Mouse (Mus musculus) embryonic facial prominence, embryonic 12.5 days (tissue): ENCODE results near the gene Plekhm3. TPM values are rescaled to one million over a fixed set of nuclear protein-coding genes. Genes with fewer than 3 reads are reported as not detected.

Source experiments
- ATAC-seq: fragments of 200-750 bp; cut with Nextera tagmentation; 2 replicates; pipeline ENCODE4 v1.8.0; 2017; ENCODE audit not compliant: insufficient number of reproducible peaks, insufficient read depth, low FRiP score, low TSS enrichment
- H3K27ac ChIP-seq: fragments of 300-500 bp; sonication (generic); 2 replicates; pipeline ENCODE4 v1.5.1; 2016; ENCODE audit warnings: mild to moderate bottlenecking
- H3K27me3 ChIP-seq: fragments of 300-500 bp; sonication (generic); 2 replicates; pipeline ENCODE4 v1.6.1; 2016; ENCODE audit warnings: mild to moderate bottlenecking, moderate library complexity
- H3K36me3 ChIP-seq: fragments of 300-500 bp; sonication (generic); 2 replicates; pipeline ENCODE4 v1.6.1; 2016; ENCODE audit warnings: mild to moderate bottlenecking
- H3K4me1 ChIP-seq: fragments of 300-500 bp; sonication (generic); 2 replicates; pipeline ENCODE4 v1.6.1; 2016
- H3K4me2 ChIP-seq: fragments of 300-500 bp; sonication (generic); replicated peaks from 2 replicates; pipeline ENCODE4 v1.6.1; 2016; ENCODE audit warnings: mild to moderate bottlenecking, moderate library complexity
- H3K4me3 ChIP-seq: fragments of 300-500 bp; sonication (generic); 2 replicates; pipeline ENCODE4 v1.5.1; 2016; ENCODE audit warnings: mild to moderate bottlenecking
- H3K9ac ChIP-seq: fragments of 300-500 bp; sonication (generic); 2 replicates; pipeline ENCODE4 v1.6.1; 2016; ENCODE audit warnings: mild to moderate bottlenecking, moderate library complexity
- H3K9me3 ChIP-seq: fragments of 300-500 bp; sonication (generic); 2 replicates; pipeline ENCODE4 v1.6.1; 2016; ENCODE audit warnings: mild to moderate bottlenecking, moderate library complexity
- WGBS: fragments of 180-500 bp; shearing (Covaris S2); methylation state at CpG from one replicate; pipeline ENCODE4 v1.1.7; 2016; 5-methylcytosine and 5-hydroxymethylcytosine counted together
- polyA plus RNA-seq: library from polyadenylated mRNA; unstranded; fragments of >200 nt; fragmentation: Nextera tagmentation; extraction: Ambion mirVana; gene quantifications from 2 replicates; pipeline ENCODE4 v1.2.1, GENCODE M21; 2016

Gene Plekhm3
- polyA plus RNA-seq, 1 experiment from 2014 or later = 10.2 TPM

DNA sequence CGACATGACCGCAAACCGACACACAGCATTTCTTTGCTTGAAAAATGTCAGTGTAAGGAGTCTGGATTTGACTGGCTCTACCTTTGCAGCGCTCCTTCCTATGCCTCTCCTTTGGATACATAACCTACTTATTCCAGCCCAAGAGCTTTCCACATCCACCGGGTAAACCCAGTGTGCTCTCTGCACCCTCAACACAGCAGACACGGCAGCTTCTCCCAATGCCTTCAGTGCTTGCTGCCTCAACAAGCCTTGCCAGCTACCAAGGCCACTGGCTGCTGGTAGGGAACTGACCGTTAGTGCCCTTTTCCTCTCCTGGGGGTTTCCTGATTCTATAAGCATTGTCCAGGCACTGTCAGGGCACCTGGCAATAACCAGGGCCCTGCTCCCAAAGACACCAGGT is 62.8 kb downstream of the Plekhm3 start:
- no peak overlapping the region for H3K9ac ChIP-seq
- no peak overlapping the region for H3K4me2 ChIP-seq
- ATAC-seq = no peak
- H3K27ac ChIP-seq = no peak overlapping the region
- no peaks in the 10 kb centered on the region for H3K4me1 ChIP-seq
- no peak overlapping the region for H3K4me3 ChIP-seq
- H3K9me3 ChIP-seq = no peaks in the 10 kb centered on the region
- no peaks in the 10 kb centered on the region for H3K27me3 ChIP-seq
- H3K36me3 ChIP-seq = no peaks in the 10 kb centered on the region
- 91% methylated on average over 7 of the region's 7 CpGs for WGBS

- no peak overlapping the region for H3K4me3 ChIP-seq
- H3K4me2 ChIP-seq = no peak overlapping the region
- H3K9ac ChIP-seq = no peak overlapping the region
- no peaks in the 10 kb centered on the region for H3K4me1 ChIP-seq
- WGBS = 30% methylated on average over 4 of the region's 4 CpGs
- H3K9me3 ChIP-seq = no peaks in the 10 kb centered on the region
- no peak overlapping the region for H3K27ac ChIP-seq
- H3K36me3 ChIP-seq = no peaks in the 10 kb centered on the region
- no peak for ATAC-seq
- no peaks in the 10 kb centered on the region for H3K27me3 ChIP-seq
Measured at GRCm38 (mm10) chr1:64891332-64891731, 65.3 kb downstream of the Plekhm3 start.

- Histone ChIP-seq H3K4me2 (no peak overlapping the region), H3K9ac (no peak overlapping the region), H3K27me3 (no peaks in the 10 kb centered on the region), H3K9me3 (no peaks in the 10 kb centered on the region), H3K27ac (no peak overlapping the region), H3K4me3 (no peak overlapping the region), H3K4me1 (peaks cover 13% of the 10 kb centered on the region), H3K36me3 (no peaks in the 10 kb centered on the region)
- whole genome bisulfite sequencing = 76% methylated on average over 2 of the region's 2 CpGs
- ATAC-seq = no peak
Measured at GRCm38 (mm10) chr1:64887502-64888203, 69.0 kb downstream of the Plekhm3 start.

DNA sequence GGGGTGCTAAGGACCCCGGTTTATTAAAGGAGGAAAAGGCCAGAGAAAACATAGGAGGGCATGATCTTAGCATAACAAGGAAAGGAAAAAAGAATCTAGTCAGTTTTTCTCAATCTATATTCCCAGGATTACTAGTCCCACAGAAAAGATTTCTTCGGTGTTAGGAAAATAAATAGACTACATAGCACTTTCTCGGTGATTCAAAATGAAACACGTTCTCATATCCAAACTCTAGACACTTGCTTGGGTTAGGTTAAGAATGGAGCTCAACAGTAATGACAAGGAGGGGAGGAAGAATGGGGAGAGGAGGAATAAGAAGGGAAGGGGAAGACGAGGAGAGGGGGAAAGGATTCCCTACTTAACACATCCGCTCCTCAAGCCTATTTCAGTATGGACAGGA is 69.9 kb downstream of the Plekhm3 start:
- 91% methylated on average over 6 of the region's 6 CpGs for WGBS
- Histone ChIP-seq H3K27ac (no peak overlapping the region), H3K36me3 (no peaks in the 10 kb centered on the region), H3K4me1 (peaks cover 13% of the 10 kb centered on the region), H3K9ac (no peak overlapping the region), H3K27me3 (no peaks in the 10 kb centered on the region), H3K9me3 (no peaks in the 10 kb centered on the region), H3K4me2 (no peak overlapping the region), H3K4me3 (no peak overlapping the region)
- ATAC-seq = no peak

DNA sequence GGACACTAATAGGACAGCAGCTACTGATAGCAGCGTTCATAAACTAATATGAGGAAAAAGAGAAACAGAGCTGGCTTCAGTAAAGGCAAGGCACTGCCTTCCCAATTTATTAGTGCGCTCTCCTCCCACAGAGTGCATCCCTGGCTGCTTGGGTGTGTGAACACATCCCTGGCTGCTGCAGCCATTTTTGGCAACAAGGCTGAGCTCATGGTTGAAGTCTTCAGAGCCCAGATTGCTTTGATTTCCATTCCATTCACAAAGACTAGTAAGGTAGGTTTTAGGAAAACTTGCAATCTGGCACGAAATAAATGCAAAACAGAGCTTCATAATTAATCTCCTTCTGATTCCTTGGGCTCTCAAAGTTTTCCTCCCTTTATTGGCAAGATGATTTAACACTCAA is 71.3 kb downstream of the Plekhm3 start:
- WGBS = 62% methylated on average over 3 of the region's 3 CpGs
- H3K4me2 ChIP-seq = no peak overlapping the region
- H3K36me3 ChIP-seq = no peaks in the 10 kb centered on the region
- H3K27me3 ChIP-seq = no peaks in the 10 kb centered on the region
- no peaks in the 10 kb centered on the region for H3K9me3 ChIP-seq
- no peak overlapping the region for H3K27ac ChIP-seq
- no peak overlapping the region for H3K4me3 ChIP-seq
- no peak for ATAC-seq
- no peak overlapping the region for H3K9ac ChIP-seq
- H3K4me1 ChIP-seq = peaks cover 13% of the 10 kb centered on the region

DNA sequence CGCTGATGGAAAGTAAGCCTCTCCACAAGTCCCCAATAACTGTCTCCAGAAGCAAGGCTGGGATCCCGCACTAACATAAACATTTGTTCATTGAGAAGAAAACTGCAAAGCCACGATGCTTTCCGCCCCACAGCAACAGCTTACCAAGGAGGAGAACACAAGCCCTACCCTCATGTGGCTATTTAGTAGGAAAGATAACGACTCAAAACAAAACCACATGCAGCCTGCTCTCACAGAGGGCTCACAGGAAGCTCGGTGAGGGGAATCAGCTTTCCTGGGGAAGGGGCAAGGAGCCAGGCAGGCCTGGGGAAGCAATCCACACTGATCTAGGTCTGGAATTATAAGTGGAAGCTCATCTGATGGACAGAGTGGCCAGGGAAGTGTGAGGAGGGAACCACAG is 72.6 kb downstream of the Plekhm3 start:
- Histone ChIP-seq H3K9me3 (no peaks in the 10 kb centered on the region), H3K27ac (peak overlapping the region; percentile 36; the same call in 1 of the 2 replicates), H3K4me2 (no peak overlapping the region; the same call in 1 of the 2 replicates), H3K27me3 (no peaks in the 10 kb centered on the region), H3K4me3 (no peak overlapping the region), H3K9ac (no peak overlapping the region), H3K36me3 (no peaks in the 10 kb centered on the region), H3K4me1 (peaks cover 13% of the 10 kb centered on the region)
- no peak for ATAC-seq
- 9% methylated on average over 6 of the region's 6 CpGs for WGBS

DNA sequence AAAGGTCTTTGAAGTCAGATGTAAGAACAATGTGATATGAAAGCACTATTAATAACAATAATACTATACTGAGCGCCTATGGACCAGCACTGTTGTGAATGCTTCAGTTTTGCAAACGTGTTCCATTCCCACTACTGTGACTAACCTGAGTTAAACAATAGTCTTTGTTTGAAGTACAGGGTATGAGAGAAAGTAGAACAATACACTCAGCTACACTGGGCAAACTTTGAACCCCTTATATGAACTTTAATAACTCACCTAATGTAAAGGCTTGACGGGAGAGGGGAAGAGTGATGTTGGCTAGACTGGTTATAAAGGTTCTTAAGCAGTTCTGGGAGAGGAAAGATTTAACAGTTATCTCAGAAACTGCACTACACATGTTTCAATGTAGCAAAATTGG is 76.0 kb downstream of the Plekhm3 start:
- Histone ChIP-seq H3K9ac (no peak overlapping the region), H3K36me3 (no peaks in the 10 kb centered on the region), H3K4me3 (no peak overlapping the region), H3K4me2 (no peak overlapping the region), H3K27ac (no peak overlapping the region), H3K4me1 (peaks cover 13% of the 10 kb centered on the region), H3K27me3 (no peaks in the 10 kb centered on the region), H3K9me3 (no peaks in the 10 kb centered on the region)
- no peak for ATAC-seq
- WGBS = 86% methylated on average over 3 of the region's 3 CpGs

GRCm38 (mm10) chr1:64878795-64879240 is 77.8 kb downstream of the Plekhm3 start:
- 49% methylated on average over 12 of the region's 12 CpGs for WGBS
- no peaks in the 10 kb centered on the region for H3K36me3 ChIP-seq
- no peak overlapping the region for H3K4me3 ChIP-seq
- no peaks in the 10 kb centered on the region for H3K27me3 ChIP-seq
- peaks cover 3% of the 10 kb centered on the region for H3K4me1 ChIP-seq
- H3K4me2 ChIP-seq = no peak overlapping the region
- H3K27ac ChIP-seq = no peak overlapping the region
- no peak overlapping the region for H3K9ac ChIP-seq
- H3K9me3 ChIP-seq = no peaks in the 10 kb centered on the region
- no peak for ATAC-seq

- H3K4me3 ChIP-seq = no peak overlapping the region
- H3K9ac ChIP-seq = no peak overlapping the region
- no peaks in the 10 kb centered on the region for H3K36me3 ChIP-seq
- H3K4me2 ChIP-seq = no peak overlapping the region
- H3K4me1 ChIP-seq = no peaks in the 10 kb centered on the region
- ATAC-seq = no peak
- H3K9me3 ChIP-seq = no peaks in the 10 kb centered on the region
- WGBS = 62% methylated on average over 3 of the region's 3 CpGs
- H3K27ac ChIP-seq = no peak overlapping the region
- no peaks in the 10 kb centered on the region for H3K27me3 ChIP-seq
Measured at GRCm38 (mm10) chr1:64876276-64876675, 80.3 kb downstream of the Plekhm3 start.

GRCm38 (mm10) chr1:64875712-64876111 is 80.9 kb downstream of the Plekhm3 start:
- Histone ChIP-seq H3K9ac (no peak overlapping the region), H3K4me3 (no peak overlapping the region), H3K9me3 (no peaks in the 10 kb centered on the region), H3K27me3 (no peaks in the 10 kb centered on the region), H3K4me2 (no peak overlapping the region), H3K27ac (no peak overlapping the region), H3K36me3 (no peaks in the 10 kb centered on the region), H3K4me1 (no peaks in the 10 kb centered on the region)
- 82% methylated on average over 5 of the region's 5 CpGs for WGBS
- no peak for ATAC-seq

- no peak for ATAC-seq
- Histone ChIP-seq H3K9ac (no peak overlapping the region), H3K4me3 (no peak overlapping the region), H3K4me1 (no peaks in the 10 kb centered on the region), H3K27ac (no peak overlapping the region), H3K27me3 (no peaks in the 10 kb centered on the region), H3K9me3 (no peaks in the 10 kb centered on the region), H3K36me3 (no peaks in the 10 kb centered on the region), H3K4me2 (no peak overlapping the region)
- whole genome bisulfite sequencing = 86% methylated on average over 1 of the region's 1 CpGs
Measured at GRCm38 (mm10) chr1:64875156-64875555, 81.5 kb downstream of the Plekhm3 start.

DNA sequence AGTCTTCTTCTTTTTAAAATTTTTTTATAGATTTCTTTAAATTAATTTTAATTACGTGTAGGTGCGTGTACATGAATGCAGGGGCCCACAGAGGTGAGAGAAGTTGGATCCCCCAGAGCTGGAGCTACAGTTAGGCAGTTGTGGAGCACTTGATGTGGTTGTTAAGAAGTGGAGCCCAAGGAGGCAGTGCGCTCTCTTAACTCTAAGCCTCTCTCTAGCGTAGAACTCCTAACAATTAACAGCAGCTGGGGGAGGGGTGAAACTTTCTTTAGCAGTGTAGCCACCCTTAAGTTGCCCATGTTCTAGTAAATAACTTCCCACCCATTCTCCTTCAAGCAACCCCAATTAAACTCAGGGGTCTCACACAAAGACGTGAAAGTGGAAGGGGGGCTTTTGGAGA is 84.7 kb downstream of the Plekhm3 start:
- Histone ChIP-seq H3K4me1 (no peaks in the 10 kb centered on the region), H3K9me3 (no peaks in the 10 kb centered on the region), H3K27ac (no peak overlapping the region), H3K4me3 (no peak overlapping the region), H3K36me3 (no peaks in the 10 kb centered on the region), H3K4me2 (no peak overlapping the region), H3K9ac (no peak overlapping the region), H3K27me3 (no peaks in the 10 kb centered on the region)
- WGBS = 71% methylated on average over 5 of the region's 5 CpGs
- no peak for ATAC-seq
